ENCODE assay signal across 10 mouse cellular contexts in genomic region chr4:156343332-156343731, GRCm38 (mm10). TPM values are rescaled to one million over a fixed set of nuclear protein-coding genes. Genes with fewer than 3 reads are reported as not detected.
DNase-seq lines count a peak whose midpoint lies in the region; ATAC-seq lines count a peak whose summit lies in the region.
"Had no signal": no experiment of that assay in that cellular context is flagged by ENCODE, and none has a peak within 500 bp of the region (broad histone marks: within the 10 kb centered on the region; RNA-seq: fewer than 3 reads in every experiment).

No protein-coding gene starts in this region.

- no peaks in the 10 kb centered on the region for H3K36me3 ChIP-seq in heart, embryonic 16.5 days (ENCODE audit: control insufficient read depth, insufficient read depth)
- H3K36me3 ChIP-seq in midbrain, embryonic 13.5 days: no peaks in the 10 kb centered on the region
- H3K36me3 ChIP-seq in midbrain, embryonic 16.5 days (ENCODE audit: control insufficient read depth, insufficient read depth, low read length): no peaks in the 10 kb centered on the region
- H3K36me3 ChIP-seq in liver, embryonic 11.5 days (ENCODE audit: control insufficient read depth, insufficient read depth, low read length): no peaks in the 10 kb centered on the region

- no peak overlapping the region for H3K4me2 ChIP-seq in heart, embryonic 16.5 days (ENCODE audit: low read depth, low read length)
- no peak overlapping the region for H3K4me2 ChIP-seq in midbrain, embryonic 13.5 days (replicated peaks)
- H3K4me2 ChIP-seq in midbrain, embryonic 16.5 days (ENCODE audit: low read length): no peak overlapping the region
- H3K4me2 ChIP-seq in liver, embryonic 11.5 days: no peak overlapping the region

- no peak for DNase-seq in heart, adult 11 months
- DNase-seq in liver, embryonic 11.5 days (ENCODE audit: low spot score): no peak
- no peak for DNase-seq in urinary bladder, adult 18-20 months (ENCODE audit: low spot score in 2 of 2)
- no peak for DNase-seq in thymus, postnatal 0 days (ENCODE audit: low spot score)
- DNase-seq in adrenal gland, postnatal 10 days: no peak
- DNase-seq: gastrocnemius, adult 2 months; kidney, adult 8-10 months had no signal

- 0 out of 2 replicates have a peak, but pooled peaks have one; percentile 29 for ATAC-seq in heart, embryonic 16.5 days (replicated peaks; ENCODE audit: extremely low read depth, insufficient read depth, low FRiP score)
- peak; percentile 43 for ATAC-seq in midbrain, embryonic 13.5 days
- no peak for ATAC-seq in midbrain, embryonic 16.5 days
- ATAC-seq in liver, embryonic 11.5 days (replicated peaks; ENCODE audit: low FRiP score): peak; percentile 43; the same call in 1 of the 2 replicates

- no peak overlapping the region for H3K4me3 ChIP-seq in heart, embryonic 16.5 days (ENCODE audit: low read length)
- no peak overlapping the region for H3K4me3 ChIP-seq in midbrain, embryonic 13.5 days (replicated peaks)
- no peak overlapping the region for H3K4me3 ChIP-seq in midbrain, embryonic 16.5 days (ENCODE audit: low read depth, low read length)
- H3K4me3 ChIP-seq in liver, embryonic 11.5 days (ENCODE audit: low read depth, low read length): no peak overlapping the region
- H3K4me3 ChIP-seq: gastrocnemius, adult 2 months had no signal

- no peak overlapping the region for H3K9ac ChIP-seq in heart, embryonic 16.5 days (ENCODE audit: low read length)
- H3K9ac ChIP-seq in midbrain, embryonic 13.5 days (replicated peaks): no peak overlapping the region
- H3K9ac ChIP-seq in midbrain, embryonic 16.5 days (ENCODE audit: low read depth, low read length): no peak overlapping the region
- no peak overlapping the region for H3K9ac ChIP-seq in liver, embryonic 11.5 days (ENCODE audit: low read depth, low read length)

- 89% methylated on average over 1 of the region's 1 CpGs for WGBS in heart, embryonic 16.5 days
- 78% methylated on average over 1 of the region's 1 CpGs for WGBS in midbrain, embryonic 13.5 days
- 91% methylated on average over 1 of the region's 1 CpGs for WGBS in midbrain, embryonic 16.5 days
- 87% methylated on average over 1 of the region's 1 CpGs for WGBS in liver, embryonic 11.5 days

- H3K4me1 ChIP-seq in heart, embryonic 16.5 days (ENCODE audit: control insufficient read depth, insufficient read depth, low read length): no peaks in the 10 kb centered on the region
- H3K4me1 ChIP-seq in midbrain, embryonic 13.5 days (replicated peaks): no peaks in the 10 kb centered on the region
- H3K4me1 ChIP-seq in midbrain, embryonic 16.5 days (ENCODE audit: control insufficient read depth, insufficient read depth, low read length): no peaks in the 10 kb centered on the region
- H3K4me1 ChIP-seq in liver, embryonic 11.5 days (replicated peaks; ENCODE audit: control insufficient read depth, insufficient read depth, low read length): no peaks in the 10 kb centered on the region

- H3K27ac ChIP-seq in heart, embryonic 16.5 days (ENCODE audit: low read length): no peak overlapping the region
- no peak overlapping the region for H3K27ac ChIP-seq in midbrain, embryonic 13.5 days
- no peak overlapping the region for H3K27ac ChIP-seq in midbrain, embryonic 16.5 days (ENCODE audit: low read length)
- no peak overlapping the region for H3K27ac ChIP-seq in liver, embryonic 11.5 days (ENCODE audit: low read depth, low read length)
- H3K27ac ChIP-seq: gastrocnemius, adult 2 months had no signal

- H3K9me3 ChIP-seq in heart, embryonic 16.5 days (replicated peaks; ENCODE audit: control insufficient read depth, low read length): peaks cover 15% of the 10 kb centered on the region
- H3K9me3 ChIP-seq in midbrain, embryonic 13.5 days: peaks cover 17% of the 10 kb centered on the region
- peaks cover 6% of the 10 kb centered on the region for H3K9me3 ChIP-seq in midbrain, embryonic 16.5 days (replicated peaks; ENCODE audit: control insufficient read depth, low read length, poor library complexity, severe bottlenecking)
- H3K9me3 ChIP-seq in liver, embryonic 11.5 days (ENCODE audit: control insufficient read depth, low read length): peaks cover 7% of the 10 kb centered on the region; the same call in 1 of the 2 replicates

- no peaks in the 10 kb centered on the region for H3K27me3 ChIP-seq in heart, embryonic 16.5 days (ENCODE audit: control insufficient read depth, insufficient read depth, low read length)
- no peaks in the 10 kb centered on the region for H3K27me3 ChIP-seq in midbrain, embryonic 13.5 days
- no peaks in the 10 kb centered on the region for H3K27me3 ChIP-seq in midbrain, embryonic 16.5 days (ENCODE audit: control insufficient read depth, insufficient read depth, low read depth, low read length)
- no peaks in the 10 kb centered on the region for H3K27me3 ChIP-seq in liver, embryonic 11.5 days (replicated peaks; ENCODE audit: control insufficient read depth, insufficient read depth, low read length)

RNA-seq across cellular contexts. Expression of gene Vmn2r-ps159, which starts 12.4 kb away (rescaled TPM):
- polyA plus RNA-seq in heart, embryonic 16.5 days (2015; fragmentation: Nextera tagmentation; extraction: Ambion mirVana): not detected in 2 replicates
- not detected in 2 replicates for polyA plus RNA-seq in midbrain, embryonic 13.5 days (2015; fragmentation: Nextera tagmentation; extraction: Ambion mirVana)
- not detected in 2 replicates for polyA plus RNA-seq in midbrain, embryonic 16.5 days (2015; fragmentation: Nextera tagmentation; extraction: Ambion mirVana)
- polyA plus RNA-seq in liver, embryonic 11.5 days (2014; fragmentation: Nextera tagmentation; extraction: Ambion mirVana): not detected in 2 replicates
- polyA plus RNA-seq in thymus, postnatal 0 days (2015; fragmentation: Nextera tagmentation; extraction: Ambion mirVana): not detected in 2 replicates
- total RNA-seq in adrenal gland, postnatal 10 days (2021): not detected
- total RNA-seq: gastrocnemius, adult 2 months had no signal
